Mouse (Mus musculus) right cerebral cortex, adult 2 months (tissue): ENCODE data around the gene Sec16a.
"Not testable (repeated sequence)": the region's sequence is repeated elsewhere in the genome, so short reads cannot be mapped to it uniquely, and the experiment has no call there.

Experiments
- DNase-seq, 2 experiments: peaks; one replicate each; pipeline ENCODE4 v3.0.0; 2021 to 2022; ENCODE audit warnings: low spot score in 2 of 2

The Sec16a gene

DNA sequence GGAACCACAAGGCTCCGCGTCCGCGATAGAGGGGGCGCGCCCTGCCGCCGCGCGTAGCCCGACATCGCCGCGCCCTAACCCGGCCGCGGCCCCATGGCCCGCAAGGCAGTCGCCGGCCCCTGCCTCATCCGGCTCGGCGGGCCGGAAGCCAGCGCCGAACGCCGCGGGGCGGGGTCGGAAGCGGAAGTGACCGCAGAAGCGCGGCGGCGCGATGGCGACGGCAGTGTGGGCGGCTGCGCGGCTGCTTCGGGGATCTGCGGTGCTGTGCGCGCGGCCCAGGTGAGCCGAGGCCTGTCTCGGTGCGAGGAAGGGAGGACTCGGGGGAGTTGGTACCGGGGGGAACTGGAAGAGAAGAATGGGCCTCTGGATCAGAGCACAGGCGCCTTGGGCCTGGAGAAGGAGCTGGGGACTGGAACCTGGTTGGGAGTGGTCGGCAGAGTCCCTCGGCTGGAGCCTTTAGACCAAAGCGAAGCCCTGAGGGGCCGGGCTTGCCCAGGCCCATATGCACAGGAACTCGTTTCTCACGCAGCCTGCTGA lies 55.8 kb downstream of the Sec16a start, which contains the start of the genes Entr1 and Pmpca:
Gene Entr1 (minus strand): TSS at position 163 of the 537 bp plus-strand sequence.
Gene Pmpca (plus strand): TSS at position 186 of the 537 bp plus-strand sequence.
- peak; percentile 81 to 85 for DNase-seq

DNA sequence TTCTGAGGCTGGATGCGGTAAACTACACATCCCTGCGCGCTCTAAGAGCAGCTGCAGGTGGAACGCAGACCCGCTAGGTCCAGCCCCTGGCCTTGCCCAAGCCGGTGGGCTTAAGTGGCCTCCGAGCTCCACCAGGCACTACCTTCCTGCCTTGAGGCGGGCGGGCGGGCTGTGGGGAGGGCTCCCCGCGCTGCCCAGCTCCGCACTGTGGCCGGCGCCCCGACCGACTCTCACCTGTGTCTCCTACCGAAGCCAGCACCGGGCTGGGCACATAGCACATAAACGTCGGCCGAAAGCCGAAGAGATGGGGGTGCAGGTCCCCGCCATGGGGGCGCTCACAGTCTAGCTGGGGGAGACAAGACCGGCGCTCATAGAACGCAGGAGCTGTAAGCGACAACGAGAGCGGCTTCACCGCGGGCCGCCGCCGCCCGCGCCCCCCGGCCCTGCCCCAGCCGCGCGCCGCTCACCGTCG lies 56.3 kb downstream of the Sec16a start:
- DNase-seq: peak in 1 of 2 experiments; percentile 33

DNA sequence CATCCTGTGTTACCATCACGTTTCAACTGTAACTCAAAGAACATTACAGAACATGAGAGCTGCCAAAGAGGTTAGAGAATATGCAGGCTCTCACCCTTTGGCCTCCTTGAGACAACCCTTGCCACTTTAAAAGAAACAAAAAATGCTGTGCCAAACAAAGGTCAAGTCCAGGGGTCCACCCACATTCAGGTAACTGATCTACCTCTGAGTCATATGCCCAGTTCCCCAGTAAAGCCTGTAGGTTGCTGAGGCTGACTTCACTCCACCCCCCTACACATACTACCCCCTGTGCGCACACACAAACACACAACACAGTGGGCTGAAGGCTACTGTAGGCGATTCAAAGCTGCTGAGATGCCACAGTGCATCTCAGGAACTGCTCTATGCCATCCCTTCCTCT lies 57.3 kb downstream of the Sec16a start:
- no peak for DNase-seq

DNA sequence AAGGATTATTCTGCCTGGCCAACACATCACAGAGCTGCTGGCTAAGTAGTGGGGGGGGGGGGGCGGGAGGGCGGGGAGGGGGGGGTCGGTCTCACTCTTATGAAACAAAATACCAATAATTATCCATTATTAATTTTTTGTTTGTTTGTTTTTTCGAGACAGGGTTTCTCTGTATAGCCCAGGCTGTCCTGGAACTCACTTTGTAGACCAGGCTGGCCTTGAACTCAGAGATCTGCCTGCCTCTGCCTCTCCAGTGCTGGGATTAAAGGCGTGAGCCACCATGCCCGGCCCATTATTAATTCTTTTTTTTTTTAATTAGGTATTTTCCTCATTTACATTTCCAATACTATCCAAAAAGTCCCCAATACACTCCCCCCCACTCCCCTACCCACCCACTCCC lies 64.1 kb downstream of the Sec16a start:
- not testable (repeated sequence) for DNase-seq

DNA sequence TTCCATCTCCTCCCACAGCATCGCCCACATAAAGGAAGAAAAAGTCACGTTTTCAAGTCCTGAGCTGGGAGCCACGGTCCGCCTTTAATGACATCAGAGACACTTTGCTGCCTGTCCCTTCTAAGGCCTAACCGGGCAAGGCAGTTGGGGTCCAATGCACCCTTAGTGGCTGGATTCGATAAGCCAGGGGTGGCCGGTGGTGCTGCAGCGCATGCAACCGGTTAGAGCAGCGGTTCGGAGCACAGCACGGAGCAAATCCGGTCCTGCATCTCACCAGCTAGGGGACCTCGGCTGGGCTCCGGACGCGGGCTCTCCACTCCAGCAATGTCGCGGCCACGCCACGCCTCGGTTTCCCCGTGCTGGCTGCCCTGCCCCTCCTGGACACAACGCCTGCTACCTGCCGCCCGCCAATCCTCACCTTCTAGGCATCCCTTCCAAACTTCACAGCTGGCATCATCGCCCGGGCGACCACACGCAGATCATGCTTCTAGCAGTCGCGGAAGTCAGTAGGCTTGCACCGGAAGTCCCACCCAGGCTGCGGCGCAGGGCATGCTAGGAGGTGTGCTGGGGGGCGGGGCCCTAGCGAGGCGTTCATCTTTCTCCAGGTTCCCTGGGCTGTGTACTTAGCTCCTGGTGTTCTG lies 64.8 kb downstream of the Sec16a start, which contains the start of gene Snapc4:
Gene Snapc4 (minus strand): TSS at position 523 of the 641 bp plus-strand sequence.
- DNase-seq: peak; percentile 87 to 90

DNA sequence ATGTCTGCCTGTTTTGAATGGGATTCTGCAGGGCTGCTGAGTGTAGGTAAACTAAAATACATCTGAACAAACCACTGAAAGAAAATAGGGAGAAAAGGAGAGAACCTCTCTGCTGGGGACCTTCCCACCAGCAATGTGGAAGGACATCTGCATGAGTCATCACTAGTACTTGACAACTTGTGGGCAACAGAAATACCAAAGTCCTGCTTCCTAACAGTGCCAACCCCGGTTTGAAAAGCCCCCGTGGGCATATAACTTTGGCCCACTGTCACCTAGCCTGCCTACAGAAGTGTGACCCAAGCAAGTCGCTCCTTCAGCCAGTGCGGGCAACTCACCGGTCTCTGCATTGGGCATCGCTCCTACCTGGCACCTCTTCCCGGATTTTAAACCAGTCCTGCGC lies 72.6 kb downstream of the Sec16a start:
- no peak for DNase-seq

DNA sequence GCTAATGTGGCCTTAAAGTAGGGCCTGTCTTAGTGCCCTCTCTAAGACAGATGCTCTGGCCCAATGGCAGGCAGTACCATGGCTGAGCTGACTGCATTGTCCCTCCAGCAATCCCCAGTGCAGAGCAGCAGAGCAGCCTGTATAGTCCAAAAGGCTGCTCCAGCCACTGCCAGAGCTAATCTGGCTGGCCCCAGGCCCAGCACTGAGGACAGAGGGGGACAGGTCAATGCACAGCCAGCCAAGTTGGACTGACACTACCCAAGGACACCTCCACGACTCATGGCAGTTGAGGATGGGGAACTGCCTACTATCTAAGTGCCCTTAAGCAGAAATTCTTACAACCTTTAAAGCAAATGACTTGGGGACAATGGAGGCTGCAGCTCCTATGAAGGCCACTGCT lies 76.4 kb downstream of the Sec16a start:
- DNase-seq: no peak

DNA sequence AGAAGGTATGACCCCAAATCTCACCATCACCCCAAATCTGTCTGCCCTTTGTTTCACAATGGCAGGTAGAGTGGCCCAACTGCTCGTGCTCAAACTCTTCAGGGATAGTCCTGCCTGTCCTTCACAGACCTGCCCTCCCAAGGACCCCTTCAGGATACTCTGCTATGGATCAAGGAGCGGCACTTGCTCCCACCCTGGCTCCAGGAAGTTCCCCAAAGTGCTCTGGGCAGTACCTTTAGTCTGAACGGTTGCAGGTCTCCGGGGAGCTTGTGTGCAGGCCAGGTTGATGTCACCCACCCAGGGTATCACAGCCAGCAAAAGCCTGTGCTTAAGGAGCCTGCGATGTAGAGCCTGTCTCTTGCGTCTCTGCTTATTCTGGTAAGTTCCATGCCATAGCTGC lies 77.1 kb downstream of the Sec16a start:
- no peak for DNase-seq

DNA sequence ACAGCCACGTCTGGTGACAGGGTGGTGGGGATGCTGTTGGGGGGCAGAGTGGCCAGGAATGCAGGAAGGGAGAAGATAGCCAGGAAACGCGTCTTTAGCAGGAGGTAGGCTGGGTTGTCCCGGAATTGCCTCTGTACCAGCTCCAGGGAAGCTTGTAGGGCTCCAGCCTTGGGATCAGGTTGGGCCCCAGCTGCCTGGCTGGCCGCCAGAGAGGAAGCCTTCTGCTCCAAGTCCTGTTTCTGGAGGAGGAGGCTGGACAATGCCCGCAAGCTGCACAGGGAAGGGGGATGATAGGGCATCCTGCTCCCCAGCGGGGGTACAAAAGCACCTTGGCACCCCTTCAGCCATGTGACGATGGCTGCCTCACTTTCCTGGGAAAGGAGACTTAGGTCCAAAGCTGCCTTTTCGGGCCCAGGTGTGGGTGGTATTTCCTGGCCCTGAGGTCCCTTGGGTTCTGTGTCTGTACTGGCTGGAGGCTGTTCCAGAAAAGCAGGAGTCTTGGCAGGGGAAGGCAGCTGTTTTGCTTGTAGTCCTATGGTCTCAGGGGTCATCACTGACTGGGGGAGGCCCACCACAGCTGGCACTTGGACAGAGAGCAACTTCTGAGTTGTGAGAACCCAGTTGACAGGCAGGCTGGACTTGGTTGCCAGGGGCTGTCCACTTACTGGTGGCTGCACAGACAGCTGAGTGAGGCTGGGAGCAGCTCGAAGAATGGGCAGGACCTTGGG lies 80.1 kb downstream of the Sec16a start:
- no peak for DNase-seq

DNA sequence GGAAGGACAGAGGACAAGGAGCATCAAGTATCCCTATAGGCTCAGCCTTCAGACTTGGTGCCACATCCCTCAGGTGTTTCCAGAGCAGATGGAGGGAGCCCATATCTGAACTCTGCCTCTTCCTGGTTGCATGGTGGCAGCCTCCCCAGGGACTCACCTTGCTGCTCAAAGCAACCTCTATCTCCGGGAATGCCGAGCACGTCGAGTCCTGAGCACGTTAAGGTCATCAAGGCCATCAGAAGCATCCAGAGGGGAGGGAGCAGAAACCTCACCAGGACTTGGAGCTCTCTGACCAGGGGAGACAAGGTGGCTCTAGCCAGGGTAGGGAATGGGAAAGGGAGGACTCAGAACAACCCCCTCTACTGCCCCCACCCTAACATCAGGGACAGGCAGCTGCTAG lies 81.5 kb downstream of the Sec16a start:
- no peak for DNase-seq

DNA sequence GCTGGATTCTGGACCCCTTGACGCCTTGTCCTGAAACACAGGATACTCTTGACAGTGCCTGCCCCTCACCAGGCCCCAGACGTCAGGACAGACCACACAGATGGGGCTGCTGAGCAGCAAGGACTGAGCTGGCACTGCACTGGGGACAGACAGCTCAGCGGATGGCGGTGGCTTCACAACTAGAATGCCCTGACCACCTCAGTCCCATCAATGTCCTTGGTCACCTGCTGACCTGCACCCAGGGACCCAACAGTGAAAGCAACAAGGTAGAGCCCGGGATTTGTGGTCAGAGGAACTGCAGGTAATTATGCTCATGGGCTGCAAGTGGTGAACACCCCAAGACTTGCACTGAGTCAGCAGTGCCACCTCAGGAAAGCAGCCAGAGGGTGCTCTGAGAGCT lies 82.0 kb downstream of the Sec16a start:
- no peak for DNase-seq

DNA sequence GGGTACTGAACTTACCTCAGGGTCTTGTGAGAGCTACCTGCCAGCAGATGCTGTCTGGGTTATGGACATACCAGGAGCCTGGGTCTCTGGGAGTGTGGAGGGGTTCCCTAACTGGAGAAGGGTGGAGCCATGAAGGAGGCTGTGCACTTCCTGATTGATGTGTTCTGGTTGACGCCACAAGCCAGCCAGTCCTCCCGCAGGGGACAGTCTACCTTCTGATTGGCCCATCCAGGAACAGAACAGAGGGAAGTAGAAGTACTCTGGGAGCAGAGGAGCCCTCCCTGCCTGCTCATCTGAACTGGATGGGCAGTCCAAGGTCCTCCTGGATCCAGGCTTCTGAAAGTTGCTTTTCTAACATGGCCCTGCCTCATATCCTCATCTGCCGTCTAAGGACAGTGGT lies 84.2 kb downstream of the Sec16a start, which contains the start of gene Card9:
Gene Card9 (minus strand): TSS at position 147 of the 400 bp plus-strand sequence.
- no peak for DNase-seq

DNA sequence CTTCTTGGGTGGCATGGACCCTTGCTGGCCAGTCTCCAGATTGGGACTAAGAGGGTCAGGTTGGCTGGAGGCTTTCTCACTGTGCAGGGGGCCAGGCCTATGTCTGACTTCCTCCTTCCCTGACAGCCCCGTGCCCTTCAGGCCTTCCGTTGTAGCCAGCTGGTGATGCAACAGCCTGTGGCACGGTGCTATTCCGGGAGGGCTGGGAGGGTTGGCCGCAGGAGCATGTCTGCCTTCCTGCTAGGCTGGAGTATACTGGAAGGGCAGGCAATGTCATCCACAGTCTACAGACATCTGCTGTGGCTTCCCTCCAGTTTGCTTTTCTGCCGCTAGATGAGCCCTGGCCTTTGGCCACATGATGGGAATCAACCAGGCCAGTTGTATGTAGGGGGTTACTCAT lies 85.0 kb downstream of the Sec16a start:
- DNase-seq: no peak
